Mouse (Mus musculus) kidney, adult 2 months (tissue): Measurements from ENCODE around the gene Col4a3.

Source experiments
- CTCF ChIP-seq: fragments of 200-500 bp; conservative IDR thresholded peaks from 2 replicates; pipeline ENCODE4 v1.5.1; 2011; ENCODE audit warnings: low read depth, mild to moderate bottlenecking, control low read depth, low read length, moderate library complexity, mixed read lengths; ENCODE audit not compliant: insufficient read depth, insufficient read length
- POLR2A ChIP-seq: fragments of 200-500 bp; IDR thresholded peaks from one replicate; pipeline ENCODE4 v1.6.1; 2011; ENCODE audit warnings: low read depth, low read length, control low read depth

GRCm38 (mm10) chr1:82761454-82762169, 174.9 kb downstream of the Col4a3 start:
- TF ChIP-seq CTCF (no peak), POLR2A (no peak)
